In the genomic region with DNA sequence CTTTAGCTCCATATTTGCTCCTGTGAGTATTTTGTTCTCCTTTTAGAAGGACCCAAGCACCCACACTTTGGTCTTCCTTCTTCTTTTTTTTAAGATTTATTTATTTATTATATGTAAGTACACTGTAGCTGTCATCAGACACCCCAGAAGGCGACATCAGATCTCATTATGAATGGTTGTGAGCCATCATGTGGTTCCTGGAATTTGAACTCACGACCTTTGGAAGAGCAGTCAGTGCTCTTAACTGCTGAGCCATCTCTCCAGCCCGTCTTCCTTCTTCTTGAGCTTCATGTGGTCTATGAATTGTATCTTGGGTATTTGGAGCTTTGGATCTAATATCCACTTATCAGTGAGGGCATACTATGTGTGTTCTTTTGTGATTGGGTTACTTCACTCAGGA, we compare ENCODE assay signal across 1 mouse cellular context. TPM values are rescaled to one million over a fixed set of nuclear protein-coding genes. Genes with fewer than 3 reads are reported as not detected.
"Had no signal": no experiment of that assay in that cellular context is flagged by ENCODE, and none has a peak within 500 bp of the region (broad histone marks: within the 10 kb centered on the region; RNA-seq: fewer than 3 reads in every experiment).

No protein-coding gene starts in this region.

RNA-seq across cellular contexts. Expression of gene Syde2, which starts 22.1 kb away (rescaled TPM):
- polyA plus RNA-seq: macrophage had no signal
